Mouse (Mus musculus): ENCODE results near the gene Inf2. TPM values are rescaled to one million over a fixed set of nuclear protein-coding genes. Genes with fewer than 3 reads are reported as not detected.
A peak's percentile ranks its signal among the peaks of the same experiment; 100 is the strongest.

Inf2 gene
- total RNA-seq, 2 experiments from 2014 or later: 21.2 to 24.0 TPM

DNA sequence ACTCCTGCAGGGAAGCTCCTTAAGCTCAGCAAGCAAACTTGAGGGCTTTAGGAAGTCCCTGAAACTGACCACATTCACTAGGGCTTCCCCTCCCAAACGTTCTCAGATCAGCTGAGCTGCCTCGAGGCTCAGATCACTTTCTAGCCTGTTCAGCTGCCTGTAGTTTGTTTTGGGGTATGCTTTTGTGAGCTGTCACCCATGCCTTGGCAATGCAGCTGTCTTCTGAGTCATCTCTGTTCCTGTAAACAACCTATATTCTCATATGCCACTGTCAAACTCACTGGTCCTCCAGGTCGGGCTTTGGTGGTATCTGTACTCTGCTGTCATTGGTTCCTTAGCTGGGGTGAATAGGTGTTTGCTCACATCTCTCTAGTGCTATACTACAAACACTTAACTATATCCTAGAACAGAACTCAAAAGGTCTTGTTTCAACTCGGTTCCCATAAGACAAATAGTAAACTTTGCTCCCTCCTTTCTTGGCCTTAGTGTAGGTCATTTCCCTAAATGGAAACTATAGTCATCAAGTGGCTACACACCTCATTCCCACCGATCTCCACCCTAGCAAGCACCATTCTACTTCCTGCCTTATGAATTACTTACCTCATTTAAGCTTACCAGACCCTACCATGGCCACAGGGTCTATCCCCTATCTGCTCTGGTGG is 63.3 kb downstream of the Inf2 start:
- no peak for DNase-seq (ENCODE audit: low spot score in 2 of 2)

- peak; percentile 61 to 87 for DNase-seq (ENCODE audit: low spot score in 2 of 2)
Measured at GRCm38 (mm10) chr12:112653157-112653824, 64.7 kb downstream of the Inf2 start.

GRCm38 (mm10) chr12:112654076-112654475 is 65.5 kb downstream of the Inf2 start:
- no peak for DNase-seq (ENCODE audit: low spot score in 2 of 2)

DNA sequence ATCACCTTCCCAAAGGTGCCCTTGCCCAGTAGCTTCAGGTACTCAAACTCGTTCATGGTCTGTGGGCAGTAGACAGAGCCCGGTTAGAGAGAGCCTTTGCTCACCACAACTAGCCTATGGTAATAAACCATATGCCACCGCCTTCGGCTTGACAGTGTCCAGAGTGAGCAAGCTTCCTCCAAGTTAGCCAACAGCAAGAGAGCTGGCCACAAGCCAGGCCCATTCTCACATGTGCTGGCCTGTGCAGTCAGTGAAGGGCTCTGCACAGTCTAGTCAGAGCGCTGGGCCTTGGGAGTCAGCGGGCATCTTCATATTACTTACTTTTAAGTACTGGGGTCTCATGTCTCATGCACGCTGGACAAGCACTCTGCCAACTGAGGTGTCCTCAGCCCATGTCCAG is 70.0 kb downstream of the Inf2 start:
- DNase-seq (ENCODE audit: low spot score in 2 of 2): no peak

DNA sequence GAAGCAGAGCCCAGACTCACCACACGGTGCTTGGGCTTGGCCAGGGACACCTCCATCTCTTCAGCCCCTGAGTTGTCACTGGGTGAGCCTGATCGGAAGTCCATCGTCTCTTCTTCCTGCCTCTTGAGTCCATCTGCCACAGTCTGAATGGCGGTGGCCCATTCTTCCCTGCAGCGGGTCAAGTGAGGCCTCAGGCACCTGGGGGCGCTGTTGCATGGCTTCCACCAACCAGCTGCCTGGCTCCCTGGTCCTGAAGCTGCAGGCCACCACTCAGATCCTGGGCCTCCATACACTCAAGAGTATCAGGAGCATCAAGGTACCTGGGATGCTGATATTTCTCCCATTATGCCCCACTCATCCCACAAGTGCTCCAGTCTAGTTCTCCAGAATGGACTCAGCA is 70.5 kb downstream of the Inf2 start:
- DNase-seq (ENCODE audit: low spot score in 2 of 2): peak; percentile 80 to 83

GRCm38 (mm10) chr12:112660576-112661326 is 72.2 kb downstream of the Inf2 start:
- peak in 1 of 2 experiments; percentile 65 for DNase-seq (ENCODE audit: low spot score in 2 of 2)

GRCm38 (mm10) chr12:112661327-112661605 is 72.7 kb downstream of the Inf2 start:
- no peak for DNase-seq (ENCODE audit: low spot score in 2 of 2)

DNA sequence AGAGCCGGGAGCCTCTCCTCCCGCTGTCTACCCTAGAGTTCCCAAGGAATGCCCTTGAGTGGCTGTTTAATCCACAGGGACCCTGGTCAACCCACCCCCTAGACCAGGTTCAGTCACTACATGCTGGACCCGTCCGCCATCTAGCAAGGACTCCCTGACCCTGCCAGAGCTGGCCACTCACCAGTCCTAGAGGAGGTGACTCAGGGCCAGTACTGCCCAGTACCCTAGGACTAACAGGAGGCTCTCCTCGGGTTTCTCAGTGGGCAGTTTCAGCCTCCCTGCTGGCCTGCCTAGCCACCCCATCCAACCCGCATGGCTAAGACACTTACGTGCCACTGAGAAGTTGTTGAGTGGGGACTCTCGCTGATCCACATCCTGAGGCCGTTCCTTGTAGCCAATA is 73.3 kb downstream of the Inf2 start:
- no peak for DNase-seq (ENCODE audit: low spot score in 2 of 2)

- no peak for DNase-seq (ENCODE audit: low spot score in 2 of 2)
Measured at GRCm38 (mm10) chr12:112663303-112663702, 74.7 kb downstream of the Inf2 start.

DNA sequence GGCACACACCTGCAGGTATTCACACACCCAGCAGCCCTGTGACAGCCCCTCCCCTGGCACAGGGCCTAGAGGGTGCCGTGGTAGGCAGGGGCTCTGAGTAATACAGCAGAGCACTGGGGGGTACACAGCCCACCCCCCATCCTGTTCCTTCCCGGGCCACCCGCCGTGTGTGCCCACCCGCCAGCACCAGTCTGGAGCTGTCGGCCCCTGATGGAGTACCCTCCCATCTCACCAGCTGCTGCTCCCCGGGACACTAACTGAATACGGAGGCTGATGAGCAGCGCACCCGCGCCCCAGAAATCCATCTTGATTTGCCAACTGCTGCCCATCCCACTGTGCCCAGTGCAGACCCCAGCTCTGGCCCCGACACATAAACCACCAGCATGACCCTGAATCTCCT is 75.1 kb downstream of the Inf2 start:
- DNase-seq (ENCODE audit: low spot score in 2 of 2): no peak

GRCm38 (mm10) chr12:112664124-112664523 is 75.5 kb downstream of the Inf2 start:
- DNase-seq (ENCODE audit: low spot score in 2 of 2): no peak

- no peak for DNase-seq (ENCODE audit: low spot score in 2 of 2)
Measured at GRCm38 (mm10) chr12:112664656-112665055, 76.1 kb downstream of the Inf2 start.

Small RNAs within 50 kb of the gene (microRNA-seq; reads per million reads assigned to microRNA genes)
- 1.3 reads per million for gene Mir6939

Other genes starting within 250 kb of the Inf2 start
- gene A530016L24Rik, start 99.3 kb upstream of the Inf2 start, total RNA-seq (2021): 1 to 10 TPM; 4.6 to 8.3 TPM
- under 1 TPM; 0.15 to 0.26 TPM for gene Tmem179, start 72.0 kb upstream of the Inf2 start, total RNA-seq (2021)
- 100 to 1,000 TPM; 221 to 269 TPM for gene Adssl1, start 31.3 kb downstream of the Inf2 start, total RNA-seq (2021)
- gene Siva1, start 55.9 kb downstream of the Inf2 start, total RNA-seq (2021): 10 to 100 TPM; 42.9 to 43.8 TPM
- gene Akt1, start 86.1 kb downstream of the Inf2 start, total RNA-seq (2021): 100 to 1,000 TPM; 258 to 259 TPM
- 1 to 10 TPM; 2.2 to 3.1 TPM for gene Zbtb42, start 90.0 kb downstream of the Inf2 start, total RNA-seq (2021)
- gene Cep170b, start 131.7 kb downstream of the Inf2 start, total RNA-seq (2021): 10 to 100 TPM; 10.2 to 11.4 TPM
- gene Pld4, start 171.9 kb downstream of the Inf2 start, total RNA-seq (2021): 10 to 100 TPM; 12.5 TPM
- 10 to 100 TPM; 26.7 to 32.1 TPM for gene Ahnak2, start 213.9 kb downstream of the Inf2 start, total RNA-seq (2021)
- gene Clba1, start 220.2 kb downstream of the Inf2 start, total RNA-seq (2021): 1 to 10 TPM in 1 of 2 experiments, under 1 TPM in 1; 0.96 to 1.4 TPM
- 10 to 100 TPM; 17.1 to 20.6 TPM for gene Cdca4, start 240.6 kb downstream of the Inf2 start, total RNA-seq (2021)

All from gastrocnemius, postnatal 4 days (tissue).